Mouse (Mus musculus): Measurements from ENCODE around the gene Lsm10.
"Not testable (repeated sequence)": the region's sequence is repeated elsewhere in the genome, so short reads cannot be mapped to it uniquely, and the experiment has no call there.

Lsm10 gene

GRCm38 (mm10) chr4:126095622-126096430, 597 bp upstream of the Lsm10 start:
- DNase-seq (ENCODE audit: low spot score in 2 of 2), result not testable (repeated sequence)

- no peak for DNase-seq (ENCODE audit: low spot score in 2 of 2)
These were observed 1.4 kb downstream of the Lsm10 start for GRCm38 (mm10) chr4:126097711-126098253.

DNA sequence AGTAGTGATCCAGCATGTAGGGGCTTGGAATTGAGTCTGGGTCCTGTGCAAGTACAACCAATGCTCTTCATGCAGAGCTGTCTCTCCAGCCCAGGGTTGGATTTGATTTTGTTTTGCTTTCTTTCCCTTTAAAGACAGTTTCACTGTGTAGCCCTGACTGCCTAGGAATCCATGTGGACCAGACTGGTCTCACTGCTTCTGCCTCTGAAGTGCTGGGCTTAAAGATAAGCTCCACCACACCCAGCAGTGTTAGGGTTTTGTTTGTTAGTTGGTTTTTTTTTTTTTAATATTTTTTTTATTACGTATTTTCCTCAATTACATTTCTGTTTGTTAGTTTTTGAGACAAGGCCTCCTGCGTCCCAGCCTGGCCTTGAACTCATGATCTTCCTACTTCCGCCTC, 2.9 kb downstream of the Lsm10 start:
- DNase-seq (ENCODE audit: low spot score in 2 of 2), result no peak

DNA sequence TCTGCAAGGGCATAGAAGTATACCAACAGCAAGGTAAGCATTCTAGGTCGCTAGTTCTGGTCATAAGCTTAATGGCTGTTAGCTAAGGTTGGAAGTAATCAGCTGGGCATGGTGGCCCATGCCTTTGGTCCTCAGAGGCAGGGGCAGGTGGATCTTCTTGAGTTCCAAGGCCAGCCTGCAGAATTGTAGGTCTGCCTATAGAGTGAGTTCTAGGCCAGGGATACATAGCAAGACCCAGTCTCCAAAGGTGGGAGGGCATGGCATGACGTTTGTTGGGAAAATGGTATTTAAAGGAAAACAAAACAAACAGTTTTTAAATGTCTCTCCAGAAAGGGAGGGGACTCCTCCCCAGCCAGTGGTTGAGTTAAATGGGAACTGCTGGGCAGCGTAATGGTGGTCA, 4.3 kb downstream of the Lsm10 start:
- no peak for DNase-seq (ENCODE audit: low spot score in 2 of 2)

GRCm38 (mm10) chr4:126102061-126102841, 5.8 kb downstream of the Lsm10 start:
- DNase-seq (ENCODE audit: low spot score in 2 of 2), result no peak

- DNase-seq (ENCODE audit: low spot score in 2 of 2), result peak; percentile 83 to 90
These were observed 6.7 kb downstream of the Lsm10 start for GRCm38 (mm10) chr4:126103057-126103581.

GRCm38 (mm10) chr4:126103590-126104068, 7.2 kb downstream of the Lsm10 start, which contains the start of gene Stk40:
Stk40 (plus strand) TSS chr4:126103957.
- peak; percentile 95 to 96 for DNase-seq (ENCODE audit: low spot score in 2 of 2)

- DNase-seq (ENCODE audit: low spot score in 2 of 2), result no peak
These were observed 8.0 kb downstream of the Lsm10 start for GRCm38 (mm10) chr4:126104261-126105075.

DNA sequence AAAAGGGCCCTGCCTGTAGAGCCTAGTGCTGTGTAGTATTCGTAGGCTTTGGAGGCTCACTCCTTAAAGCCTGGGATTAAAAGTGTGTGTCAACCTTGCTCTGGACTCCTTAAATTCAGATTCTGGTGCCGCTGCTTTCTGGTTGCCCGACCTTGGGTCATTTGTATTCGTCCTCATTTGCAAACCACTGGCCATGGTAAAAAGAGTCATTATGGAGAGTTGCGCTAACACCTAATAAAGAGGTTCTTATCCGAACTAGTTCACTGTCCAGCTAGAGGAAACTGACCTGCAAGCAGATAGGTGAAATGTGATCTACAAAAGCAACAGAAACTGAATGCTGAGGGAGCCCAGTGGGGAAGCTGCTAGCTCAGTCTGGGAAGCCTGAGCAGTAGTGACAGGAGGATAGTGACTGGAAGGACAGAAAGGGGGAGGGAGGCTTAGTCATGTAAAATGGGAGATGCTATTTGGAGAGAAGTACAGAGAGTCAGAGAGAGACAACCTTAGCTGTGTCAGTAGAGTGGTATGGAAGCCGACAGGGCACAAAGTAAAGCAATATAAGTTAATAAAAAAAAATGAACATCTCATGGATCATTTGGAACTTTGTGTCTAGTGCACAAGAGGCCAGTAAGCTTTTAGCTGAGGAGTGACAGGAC, 8.8 kb downstream of the Lsm10 start:
- DNase-seq (ENCODE audit: low spot score in 2 of 2), result no peak

DNA sequence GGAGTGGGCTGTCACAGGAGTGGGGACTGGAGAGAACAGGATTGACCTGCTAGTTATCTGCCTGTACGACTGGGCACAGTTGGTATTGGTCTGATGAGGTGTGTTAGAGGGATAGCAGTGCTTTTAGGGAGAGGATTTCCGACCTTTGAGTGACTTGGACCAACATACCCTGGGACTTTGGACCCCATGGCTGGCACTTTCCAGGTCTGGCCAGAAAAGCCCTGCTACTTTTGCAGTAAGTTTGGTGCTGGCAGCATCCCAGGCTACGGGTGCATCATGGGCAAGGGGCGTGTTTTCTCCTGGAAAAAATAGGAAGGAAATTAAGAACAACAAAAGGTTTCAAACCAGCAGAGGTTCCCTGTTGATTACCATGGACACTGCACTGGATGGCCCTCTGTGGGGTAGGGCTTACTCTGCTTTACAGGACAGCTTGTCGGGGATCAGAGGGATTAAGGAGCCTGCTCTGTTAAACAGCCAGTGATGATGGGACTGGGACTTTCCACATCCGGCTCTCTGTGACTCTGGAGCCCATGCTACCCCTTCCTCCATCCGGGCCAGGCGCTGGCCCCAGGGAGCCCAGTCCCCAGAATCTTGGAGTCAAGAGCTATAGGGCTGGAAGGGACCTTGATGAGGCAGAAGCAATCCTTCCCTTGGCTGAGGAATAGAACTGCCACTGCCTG, 11.8 kb downstream of the Lsm10 start:
- no peak for DNase-seq (ENCODE audit: low spot score in 2 of 2)

DNA sequence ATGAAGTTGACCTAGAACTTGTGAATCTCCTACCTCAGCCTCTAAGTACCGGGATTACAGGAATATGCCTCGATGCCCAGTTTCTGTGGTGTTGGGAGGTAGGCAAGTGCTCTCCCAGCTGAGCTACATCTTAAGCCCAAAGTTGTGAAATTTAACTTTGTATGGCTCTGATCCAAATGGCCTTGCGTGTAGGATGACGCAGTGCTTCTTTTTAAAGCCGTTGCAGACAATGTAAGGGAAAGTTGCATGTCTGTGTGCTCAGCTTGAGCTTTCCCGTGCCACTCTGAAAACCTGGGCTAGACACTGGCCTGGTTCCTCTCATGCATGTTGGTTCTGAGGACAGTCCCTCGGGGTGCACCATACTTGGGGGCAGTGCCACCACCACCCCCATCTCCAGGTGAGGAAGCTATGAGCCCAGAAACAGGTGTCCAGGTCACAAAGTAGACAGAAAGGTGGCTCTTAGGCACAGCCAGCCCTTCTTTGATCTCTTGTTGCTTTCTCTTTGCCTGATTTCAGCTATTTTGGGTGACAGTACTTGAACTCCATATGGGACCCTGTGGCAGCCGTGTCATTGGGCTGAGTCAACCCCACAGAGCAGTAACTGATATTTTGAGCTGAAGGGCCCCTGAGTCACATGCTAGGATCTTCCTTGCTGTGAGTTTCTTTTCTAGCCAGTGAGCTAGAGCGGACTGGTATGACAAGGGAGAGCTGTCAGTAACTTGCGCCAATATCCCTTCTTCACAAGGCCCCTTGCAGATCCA, 13.4 kb downstream of the Lsm10 start:
- no peak for DNase-seq (ENCODE audit: low spot score in 2 of 2)

DNA sequence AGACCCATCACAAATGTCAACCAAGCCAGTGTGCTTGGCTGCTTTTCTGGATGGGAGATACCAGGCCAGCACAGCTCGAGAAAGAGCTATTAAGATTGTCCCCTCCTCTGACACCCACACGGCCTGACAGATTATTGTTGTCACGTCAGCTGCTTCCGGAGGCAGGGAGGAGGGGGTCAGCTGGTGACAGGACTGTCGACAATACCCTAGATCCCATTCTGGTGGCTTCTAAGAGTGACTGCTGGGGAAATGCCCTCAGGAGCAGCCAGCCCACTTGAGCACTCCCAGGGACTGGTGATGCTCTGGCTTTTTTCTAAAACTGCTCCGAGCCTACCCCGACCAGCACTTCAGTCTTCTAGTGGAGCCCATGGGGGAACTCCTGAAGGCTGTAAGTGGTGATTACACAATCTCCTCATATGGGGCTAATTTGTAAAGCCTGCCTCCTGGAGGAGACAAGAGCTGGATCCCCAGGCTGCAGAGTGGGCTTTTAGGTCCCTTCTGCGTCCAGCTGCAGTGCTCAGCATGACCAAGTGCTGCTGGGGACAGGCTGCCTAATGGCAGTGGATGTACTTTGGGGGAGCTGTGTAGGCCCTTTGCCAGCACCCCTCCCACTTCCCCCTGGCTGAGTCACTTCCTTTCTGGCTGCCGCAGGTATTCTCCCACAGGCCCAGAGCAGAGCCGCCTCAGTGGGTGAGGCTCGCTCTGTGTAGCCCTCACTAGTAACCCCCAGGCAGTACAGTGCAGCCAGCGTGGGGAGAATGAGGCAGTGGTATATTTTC, 14.1 kb downstream of the Lsm10 start:
- DNase-seq (ENCODE audit: low spot score in 2 of 2), result peak; percentile 74

GRCm38 (mm10) chr4:126111153-126111549, 14.7 kb downstream of the Lsm10 start:
- no peak for DNase-seq (ENCODE audit: low spot score in 2 of 2)

DNA sequence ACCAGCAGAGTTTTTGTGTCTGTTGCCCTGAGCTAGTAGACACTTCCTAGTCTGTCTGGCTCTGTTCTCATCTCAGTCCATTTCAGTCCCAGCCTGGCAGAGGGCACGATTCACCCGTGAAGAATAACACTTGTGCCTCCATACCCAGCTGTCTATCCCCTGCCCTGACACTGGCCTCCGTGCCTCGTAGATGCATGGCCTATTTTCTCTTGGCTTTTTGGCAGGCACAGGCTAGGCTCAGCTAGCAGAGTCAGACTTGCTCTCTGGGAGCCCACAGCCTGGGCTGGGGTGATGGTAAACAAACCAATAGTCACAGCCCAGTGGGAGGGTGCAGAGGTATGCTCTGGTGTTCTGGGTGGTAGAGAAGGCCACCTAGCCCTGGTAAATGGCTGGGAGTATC, 16.8 kb downstream of the Lsm10 start:
- DNase-seq (ENCODE audit: low spot score in 2 of 2), result no peak

- peak; percentile 47 to 74 for DNase-seq (ENCODE audit: low spot score in 2 of 2)
These were observed 17.5 kb downstream of the Lsm10 start for GRCm38 (mm10) chr4:126113943-126114342.

- no peak for DNase-seq (ENCODE audit: low spot score in 2 of 2)
These were observed 19.0 kb downstream of the Lsm10 start for GRCm38 (mm10) chr4:126115411-126115810.

DNA sequence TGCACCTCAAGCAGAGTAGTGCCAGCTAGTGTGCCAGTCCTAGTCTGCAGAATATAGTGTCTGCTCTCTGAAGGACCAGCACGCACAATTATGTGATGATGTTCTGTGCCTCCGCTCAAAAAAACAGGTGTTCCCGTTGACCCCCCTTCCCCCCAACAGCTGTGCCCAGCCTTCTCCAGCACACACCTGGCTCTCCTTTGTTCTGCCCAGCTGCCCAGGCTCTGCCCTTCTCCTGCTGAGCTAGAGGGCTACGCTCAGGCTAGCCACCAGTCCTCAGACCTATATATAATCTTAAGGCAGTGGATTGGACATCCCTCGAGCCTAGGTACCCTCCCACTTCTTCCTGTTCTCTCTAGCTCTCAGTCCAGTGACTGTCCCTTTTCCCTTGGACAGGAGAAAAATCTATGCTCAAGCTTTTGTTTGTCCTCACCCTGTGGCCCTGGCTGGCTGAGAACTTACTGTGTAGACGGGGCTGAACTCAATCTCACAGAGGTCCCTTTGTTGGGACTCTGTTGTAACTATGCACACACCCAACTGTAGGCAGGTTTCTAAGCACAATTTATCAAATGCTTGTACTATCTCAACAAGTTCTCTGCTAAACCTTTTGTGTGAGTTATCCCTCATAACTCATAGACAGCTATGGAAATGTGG, 19.6 kb downstream of the Lsm10 start:
- no peak for DNase-seq (ENCODE audit: low spot score in 2 of 2)

DNA sequence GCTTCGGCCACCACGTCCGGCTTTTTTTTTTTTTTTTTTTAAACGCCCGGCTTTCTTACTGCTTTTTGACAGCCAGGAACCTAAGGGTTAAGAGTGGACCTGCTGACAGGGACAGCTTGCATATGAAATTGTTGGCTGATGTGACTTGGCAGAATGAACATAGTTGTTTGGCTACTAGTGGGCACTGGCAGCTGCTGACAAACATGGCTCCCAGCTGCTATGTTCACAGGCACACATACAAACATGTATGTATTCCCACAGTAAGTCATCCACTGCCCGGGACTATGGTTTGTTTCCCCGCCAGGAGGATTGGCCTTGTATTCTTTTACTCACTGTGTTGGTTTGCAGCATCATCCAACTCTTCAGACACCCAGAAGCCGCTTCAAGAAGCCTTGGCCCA, 20.7 kb downstream of the Lsm10 start:
- DNase-seq (ENCODE audit: low spot score in 2 of 2), result no peak
